Mouse (Mus musculus) olfactory bulb, adult 2 months (tissue): Measurements from ENCODE around the gene Mvb12b.

Experiments used
- CTCF ChIP-seq: fragments of 200-500 bp; IDR thresholded peaks from 2 replicates; pipeline ENCODE4 v1.5.1; 2012; ENCODE audit warnings: low read depth, mild to moderate bottlenecking, low read length, moderate library complexity; ENCODE audit not compliant: insufficient read depth
- POLR2A ChIP-seq: fragments of 200-500 bp; IDR thresholded peaks from 2 replicates; pipeline ENCODE4 v1.6.1; 2012; ENCODE audit warnings: mild to moderate bottlenecking, low read depth, low read length, moderate library complexity; ENCODE audit not compliant: insufficient read depth

- TF ChIP-seq POLR2A (no peak), CTCF (no peak)
These were observed 91.9 kb downstream of the Mvb12b start for GRCm38 (mm10) chr2:33795716-33796472.
